Mouse (Mus musculus) frontal cortex, adult 2 months (tissue): ENCODE results near the gene Pank2. TPM values are rescaled to one million over a fixed set of nuclear protein-coding genes. Genes with fewer than 3 reads are reported as not detected.
"Not testable (repeated sequence)": the region's sequence is repeated elsewhere in the genome, so short reads cannot be mapped to it uniquely, and the experiment has no call there.

Experiments used
- DNase-seq, 2 experiments: peaks; one replicate each; pipeline ENCODE4 v3.0.0; 2022; ENCODE audit warnings: low spot score in 1 of 2; ENCODE audit errors: extremely low spot score in 1 of 2
- polyA plus RNA-seq: library from polyadenylated mRNA; depleted of rRNA; stranded (reverse); fragments of >200 nt; gene quantifications from 2 replicates; pipeline ENCODE4 v1.2.3, GENCODE M21; 2012

Gene Pank2
- polyA plus RNA-seq, 1 experiment, result 38.9 TPM

DNA sequence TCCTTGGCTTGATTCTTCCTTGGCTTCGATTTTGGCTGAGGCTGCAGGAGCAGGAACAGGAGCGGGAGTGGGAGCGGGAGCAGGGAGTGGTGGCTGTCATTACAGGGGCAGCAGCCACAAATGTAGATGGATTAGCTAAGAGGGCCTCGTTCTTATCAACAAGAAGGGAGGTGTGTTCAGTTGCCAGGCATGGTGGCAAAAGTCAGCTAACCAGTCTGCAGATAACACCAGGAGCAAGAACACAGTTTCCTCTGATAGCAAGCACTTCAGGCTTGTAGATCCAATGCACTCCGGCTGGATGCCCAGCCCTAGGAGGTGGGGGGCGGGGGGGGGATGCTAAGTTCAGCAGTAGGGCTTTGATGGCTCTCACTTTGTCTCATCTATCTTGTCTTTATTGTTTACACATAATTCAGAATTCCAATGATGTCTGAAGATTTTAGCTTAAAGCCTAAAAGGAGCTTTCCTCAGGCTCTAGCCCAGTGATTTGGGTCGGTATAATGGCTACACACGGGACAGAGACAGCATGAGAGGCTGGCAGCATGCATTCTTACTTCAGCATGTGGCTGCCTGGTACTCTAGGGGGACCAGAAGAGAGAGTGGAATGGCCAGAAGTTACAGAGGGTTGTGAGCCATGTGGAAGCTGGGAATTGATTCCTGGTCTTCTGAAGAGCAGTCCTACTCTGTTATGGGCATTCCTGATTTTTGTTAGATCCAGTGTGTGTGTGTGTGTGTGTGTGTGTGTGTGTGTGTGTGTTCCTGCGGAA lies 1.6 kb upstream of the Pank2 start:
- DNase-seq, result no peak

DNA sequence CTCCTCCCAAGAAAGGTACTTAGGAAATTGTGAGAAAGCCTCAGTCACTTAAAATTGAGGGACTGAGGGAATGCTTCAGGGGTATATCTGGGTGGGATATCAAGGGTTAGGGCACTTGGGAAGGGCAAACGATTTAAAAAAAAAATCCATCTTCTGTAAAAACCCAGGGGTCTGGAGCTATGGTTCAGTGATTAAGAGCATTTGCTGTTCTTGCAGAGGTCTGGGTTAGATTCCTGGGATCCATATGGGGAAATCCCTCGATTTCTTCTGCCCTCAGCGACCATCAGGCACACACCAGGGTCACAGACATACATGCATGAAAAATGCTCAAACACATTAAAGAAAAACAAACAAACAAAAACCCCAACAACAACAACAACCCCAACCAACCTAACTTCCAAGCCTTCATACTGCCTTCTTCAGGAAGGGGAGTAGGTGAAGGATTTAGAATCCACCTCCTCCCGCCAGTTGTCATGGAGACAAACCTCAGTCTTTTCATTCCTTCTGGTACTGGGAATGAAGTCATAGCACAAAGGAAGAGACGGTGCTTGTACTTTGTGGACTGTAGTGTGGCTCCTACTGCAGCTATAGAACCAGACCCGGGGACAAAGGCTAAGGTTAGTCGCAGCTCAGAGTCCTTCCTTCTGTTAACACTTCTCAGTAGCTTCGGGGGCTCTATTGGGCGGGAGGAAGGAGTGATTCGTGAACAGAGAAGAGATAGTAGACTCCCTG lies 648 bp upstream of the Pank2 start:
- peak; percentile 46 to 71 for DNase-seq

DNA sequence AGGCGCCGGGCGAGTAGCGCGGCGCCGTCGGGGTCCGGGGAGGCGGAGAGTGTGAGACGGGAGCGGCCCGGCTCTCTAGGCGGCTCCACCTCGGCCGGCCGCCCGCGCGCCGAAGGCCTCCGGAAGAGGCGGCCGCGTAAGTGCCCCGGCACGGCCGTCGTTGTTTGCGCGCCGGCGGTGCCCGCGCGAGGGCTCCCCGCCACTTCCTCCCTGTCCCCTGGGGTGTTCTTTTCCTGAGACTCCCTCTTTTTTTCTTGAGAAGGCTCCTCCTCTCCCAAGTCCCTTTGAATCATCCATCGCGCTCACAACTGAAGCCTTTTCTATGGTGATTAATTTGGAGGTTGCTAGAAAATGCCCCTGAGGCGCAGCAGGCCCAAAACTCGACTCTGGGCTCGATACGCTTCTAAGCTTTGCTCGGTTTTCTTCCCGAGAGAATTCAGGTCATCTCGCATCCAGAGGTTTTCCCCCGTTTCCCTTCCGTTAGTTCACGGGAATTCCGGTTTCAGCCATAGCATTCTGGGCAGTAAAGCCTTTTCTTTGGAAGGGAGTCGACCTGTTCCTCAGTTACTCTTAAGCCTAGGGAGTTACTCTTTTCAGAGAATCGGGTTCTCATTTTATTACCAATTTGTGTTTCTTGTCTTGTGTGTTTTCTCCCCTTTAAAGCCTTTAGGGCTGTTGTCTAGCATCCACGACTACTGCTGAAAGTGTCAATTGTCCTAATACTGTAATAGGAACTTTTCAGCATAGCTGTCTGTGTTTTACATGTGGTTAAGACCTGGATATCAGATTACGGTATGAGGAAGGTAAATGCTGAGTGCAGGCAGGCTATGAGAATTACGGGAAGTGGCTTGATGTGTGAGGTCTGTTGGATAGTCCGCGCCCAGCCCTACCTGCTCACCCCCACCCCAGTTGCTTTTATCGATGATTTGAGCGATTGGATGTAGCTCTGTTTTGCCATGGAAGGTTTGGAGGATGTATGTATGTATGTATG lies 680 bp downstream of the Pank2 start:
- peak in 1 of 2 experiments; percentile 50 for DNase-seq

DNA sequence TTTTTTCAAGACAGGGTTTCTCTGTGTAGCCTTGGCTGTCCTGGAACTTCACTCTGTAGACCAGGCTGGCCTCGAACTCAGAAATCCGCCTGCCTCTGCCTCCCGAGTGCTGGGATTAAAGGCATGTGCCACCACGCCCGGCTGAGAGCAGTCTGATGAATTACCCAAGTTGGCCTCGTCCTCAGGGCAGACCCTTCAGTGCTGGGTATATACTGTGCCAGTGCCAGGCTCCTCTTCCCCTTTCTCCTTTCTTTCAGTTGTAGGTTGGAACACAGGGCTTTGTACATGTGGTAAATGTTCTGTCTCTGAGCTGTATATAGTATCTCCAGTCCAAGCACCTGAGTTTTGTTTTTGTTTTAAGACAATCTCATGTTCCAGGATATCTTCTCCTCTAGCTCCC lies 1.7 kb downstream of the Pank2 start:
- DNase-seq, result no peak

DNA sequence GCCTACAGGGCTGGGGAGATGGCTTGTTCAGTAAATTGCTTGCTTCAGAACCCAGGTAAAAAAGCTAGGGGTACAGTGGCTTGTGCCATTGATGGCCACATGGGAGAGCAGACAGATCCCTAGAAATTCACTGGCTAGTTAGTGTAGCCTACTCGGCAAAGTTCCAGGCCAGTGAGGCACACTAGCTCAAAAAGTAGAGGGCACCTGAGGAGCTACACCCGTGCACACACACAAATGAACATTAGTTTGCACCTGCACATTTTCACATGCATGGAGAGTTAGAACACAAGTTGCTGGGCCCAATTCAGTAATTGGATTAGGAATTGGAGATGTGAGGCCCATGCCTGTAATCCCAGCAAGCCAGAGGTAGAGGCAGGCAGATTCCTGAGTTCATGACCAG lies 2.8 kb downstream of the Pank2 start:
- no peak for DNase-seq

DNA sequence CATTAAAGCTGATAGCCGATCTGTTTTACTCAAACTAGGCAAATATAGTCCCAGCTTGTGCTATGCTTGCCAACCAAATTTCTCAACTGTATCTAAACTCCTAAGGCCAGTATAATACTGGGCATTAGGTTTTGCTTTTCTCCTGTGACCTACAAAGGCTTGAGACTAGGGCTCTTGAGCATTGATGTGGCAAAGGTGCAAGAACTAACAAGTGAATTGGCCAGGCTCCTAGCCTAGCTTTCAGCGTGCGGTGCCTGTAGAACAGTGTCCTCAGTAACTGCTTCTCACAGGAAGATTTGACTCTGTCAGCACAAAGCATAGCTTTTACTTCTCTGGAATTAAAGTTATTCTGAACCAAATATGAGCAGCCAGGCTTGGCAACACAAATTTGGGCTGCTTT lies 13.2 kb downstream of the Pank2 start:
- DNase-seq, result no peak

DNA sequence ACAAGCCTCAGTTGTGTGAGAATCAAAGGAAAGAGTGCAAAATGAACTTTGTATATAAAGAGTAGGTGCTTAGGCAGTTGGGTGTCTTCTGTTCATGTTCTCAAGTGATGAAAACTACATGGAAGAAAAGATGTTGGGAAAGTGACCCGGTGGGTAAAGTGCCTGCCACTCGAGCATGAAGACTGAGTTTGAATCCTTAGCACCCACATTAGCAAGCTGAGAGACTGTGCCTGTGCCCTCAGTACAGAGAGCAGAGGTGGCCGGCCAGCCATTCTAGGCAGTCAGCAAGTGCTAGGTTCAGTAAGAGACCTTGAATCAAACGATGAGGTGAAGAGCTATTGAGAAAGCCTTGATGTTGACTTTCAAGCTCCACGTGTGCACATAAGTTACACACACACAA lies 14.4 kb downstream of the Pank2 start:
- no peak for DNase-seq

DNA sequence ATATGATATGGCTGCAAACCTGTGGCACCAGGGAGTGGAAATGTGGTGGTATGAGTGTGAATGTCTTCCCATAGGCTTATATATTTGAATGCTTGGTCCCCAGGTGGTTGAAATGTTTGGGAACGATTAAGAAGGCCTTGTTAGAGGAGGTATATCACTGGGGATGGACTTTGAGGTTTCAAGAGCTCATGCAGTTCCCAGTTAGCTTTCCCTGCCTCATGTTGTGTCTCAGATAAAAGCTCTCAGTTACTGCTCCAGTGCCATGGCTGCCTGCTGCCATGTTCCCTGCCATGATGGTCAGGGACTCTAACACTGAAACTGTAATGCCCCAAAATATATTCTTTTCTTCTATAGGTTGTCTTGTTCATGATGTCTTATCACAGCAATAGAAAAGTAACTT lies 19.3 kb downstream of the Pank2 start:
- DNase-seq, result no peak

DNA sequence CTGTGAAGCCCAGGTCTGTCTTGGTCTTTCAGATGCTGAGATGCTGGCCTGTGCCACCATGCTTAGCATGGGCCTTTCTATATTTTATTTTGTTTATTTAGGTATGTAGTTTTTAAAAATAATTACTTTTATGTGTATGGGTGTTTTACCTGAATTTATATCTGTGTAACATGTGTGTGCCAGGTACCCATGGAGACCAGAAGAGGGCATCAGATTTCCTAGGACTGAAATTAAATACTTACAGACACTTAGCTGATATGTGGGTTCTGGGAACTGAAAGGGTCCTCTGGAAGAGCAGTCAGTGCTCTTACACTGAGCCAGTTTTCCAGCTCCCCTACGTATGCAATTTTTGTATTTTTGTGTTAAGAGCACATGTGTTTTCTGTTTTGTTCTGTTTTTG lies 24.0 kb downstream of the Pank2 start:
- DNase-seq, result no peak

DNA sequence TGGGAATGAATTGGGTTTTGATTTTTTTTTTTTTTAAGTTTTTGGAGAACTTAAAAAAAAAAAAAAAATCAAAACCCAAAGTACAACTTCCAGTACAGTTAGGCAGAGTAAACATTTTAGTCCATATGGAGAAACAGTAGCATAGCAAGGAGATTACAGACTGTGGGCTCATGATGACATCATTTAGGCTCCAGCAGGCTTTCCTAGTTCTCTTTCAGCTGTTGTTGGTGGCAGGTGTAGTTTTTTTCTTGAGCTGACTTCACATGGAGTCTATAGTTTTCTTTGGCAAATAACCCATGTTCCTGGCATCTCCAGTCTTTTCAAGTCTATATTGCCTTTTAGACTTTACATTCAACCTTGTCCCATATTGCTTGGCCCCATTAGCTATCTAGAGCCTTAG lies 28.4 kb downstream of the Pank2 start:
- DNase-seq, result no peak

DNA sequence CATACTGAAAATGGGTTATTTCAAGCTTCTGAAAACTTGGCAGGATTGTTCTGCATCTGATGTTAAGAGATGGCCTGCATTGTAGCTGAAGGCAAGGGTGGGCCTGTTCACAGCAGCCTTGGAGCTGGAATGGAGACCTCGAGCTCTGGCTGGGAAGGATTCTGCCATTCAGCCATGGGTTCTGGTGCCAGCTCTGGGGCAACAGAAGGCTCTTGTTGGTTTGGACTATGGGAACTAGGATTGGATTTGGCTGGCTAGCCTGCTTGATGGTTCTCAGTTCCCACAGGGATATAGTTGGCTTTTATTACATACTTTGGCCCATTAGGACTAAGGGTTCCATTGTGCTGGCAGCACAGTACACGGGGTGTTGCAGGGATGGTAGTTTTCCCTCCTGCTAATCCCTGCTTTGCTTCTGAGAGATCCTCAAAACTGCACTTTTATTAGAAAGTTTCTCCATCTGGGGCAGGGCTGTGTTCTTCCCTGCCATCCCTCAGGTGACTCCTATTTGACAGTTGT lies 34.5 kb downstream of the Pank2 start:
- no peak for DNase-seq

DNA sequence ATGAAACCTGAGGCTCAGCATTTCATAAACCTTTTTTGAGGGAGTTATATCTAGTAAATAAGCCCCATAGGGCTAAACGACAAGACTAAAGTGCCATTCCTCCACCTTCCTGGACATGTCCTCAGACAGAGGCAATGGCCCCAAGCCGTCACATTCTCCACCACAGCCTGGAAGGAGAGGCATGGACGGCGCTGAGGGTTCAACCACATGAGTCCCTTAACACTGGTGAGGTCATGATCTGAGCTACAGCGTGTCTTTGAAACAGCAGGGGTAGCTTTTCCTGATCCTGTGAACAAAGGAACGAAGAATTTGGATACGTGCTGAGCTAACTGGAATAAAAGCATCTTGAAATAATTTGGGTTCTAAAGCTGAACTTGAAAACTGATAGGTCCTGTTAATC lies 36.4 kb downstream of the Pank2 start:
- not testable (repeated sequence) for DNase-seq

DNA sequence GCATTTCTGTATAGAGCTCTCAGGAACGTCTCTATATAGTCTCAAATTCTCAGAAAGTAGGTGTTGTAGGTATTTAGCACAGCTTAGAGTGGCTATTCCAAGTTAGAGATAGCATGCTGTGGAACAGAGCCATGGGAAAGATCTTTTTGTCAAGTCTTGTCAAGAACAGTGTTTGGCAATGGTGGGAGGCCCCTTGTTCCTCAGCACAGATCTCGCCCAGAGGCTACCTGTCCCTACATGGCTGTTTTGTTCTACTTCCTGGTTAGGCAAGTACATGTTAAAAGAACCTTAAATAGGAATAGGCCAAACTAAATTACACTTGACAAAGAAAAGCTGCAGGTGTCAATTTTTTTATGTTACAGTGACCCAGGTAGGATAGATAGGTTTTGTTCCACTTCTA lies 38.2 kb downstream of the Pank2 start:
- DNase-seq, result no peak

DNA sequence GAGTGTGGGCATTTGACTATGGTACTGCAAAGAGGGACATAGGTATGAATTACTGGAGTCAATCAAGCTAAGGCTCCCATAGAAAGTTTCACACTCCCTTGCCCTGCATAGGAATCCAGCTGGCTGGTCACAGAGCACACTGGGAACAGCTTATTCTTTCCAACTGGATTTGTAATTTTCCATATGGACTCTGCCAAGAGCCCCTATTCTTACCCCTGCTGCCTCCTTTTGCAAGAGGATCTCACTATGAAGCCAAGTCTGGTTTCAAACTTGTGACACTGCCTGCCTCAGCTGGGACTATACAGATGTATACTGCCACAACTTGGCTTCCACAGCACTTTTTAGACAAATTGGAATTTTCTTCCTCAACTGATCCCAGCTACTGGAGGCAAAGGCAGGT lies 39.3 kb downstream of the Pank2 start:
- no peak for DNase-seq

DNA sequence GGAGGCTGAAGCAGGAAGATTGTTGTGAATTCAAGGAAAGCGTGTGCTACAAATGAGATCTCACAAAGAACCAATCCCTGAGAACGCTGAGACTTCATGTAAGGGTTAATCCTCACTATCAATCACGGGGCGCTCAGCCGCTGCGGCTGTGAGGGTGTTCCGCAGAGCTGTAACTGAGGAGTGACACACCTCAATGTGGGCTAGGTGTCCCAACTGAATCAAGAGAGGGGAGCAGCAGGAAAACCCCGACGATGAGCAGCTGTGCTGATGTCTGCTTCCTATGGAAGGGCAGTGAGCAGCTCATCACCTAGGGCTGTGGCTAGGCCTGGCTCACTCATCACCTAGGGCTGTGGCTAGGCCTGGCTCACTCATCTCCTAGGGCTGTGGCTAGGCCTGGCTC lies 42.2 kb downstream of the Pank2 start:
- no peak for DNase-seq

DNA sequence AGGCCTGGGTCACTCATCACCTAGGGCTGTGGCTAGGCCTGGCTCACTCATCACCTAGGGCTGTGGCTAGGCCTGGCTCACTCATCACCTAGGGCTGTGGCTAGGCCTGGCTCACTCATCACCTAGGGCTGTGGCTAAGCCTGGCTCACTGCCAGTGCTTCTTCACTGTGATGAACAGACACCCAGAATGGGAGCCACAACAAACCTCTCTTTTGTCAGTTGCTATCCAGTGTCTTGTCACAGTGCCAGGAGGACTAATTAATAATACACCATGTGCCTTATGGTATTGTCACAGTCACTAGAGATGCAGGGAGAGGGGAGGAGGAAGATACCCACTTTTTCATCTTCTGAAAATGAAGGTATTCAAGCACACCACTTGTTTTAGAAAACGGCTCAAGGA lies 42.9 kb downstream of the Pank2 start:
- not testable (repeated sequence) for DNase-seq

DNA sequence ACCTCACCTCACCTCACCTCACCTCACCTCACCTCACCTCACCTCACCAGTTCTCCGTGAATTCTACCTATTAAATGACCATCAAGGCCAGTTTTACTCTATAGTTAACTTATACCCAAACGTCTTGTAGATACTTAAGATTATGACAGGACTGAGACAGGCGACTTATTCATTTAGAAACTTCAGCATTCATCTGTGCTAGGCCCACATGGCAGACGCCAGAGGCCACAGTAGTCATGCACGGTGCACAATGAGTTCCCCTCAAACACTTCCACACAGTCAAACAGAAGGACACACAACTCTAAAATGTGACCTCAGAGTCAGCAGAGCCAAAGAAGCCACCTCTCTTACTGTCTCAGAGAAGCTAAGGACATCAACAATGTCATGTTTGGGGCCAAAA lies 45.1 kb downstream of the Pank2 start:
- no peak for DNase-seq

DNA sequence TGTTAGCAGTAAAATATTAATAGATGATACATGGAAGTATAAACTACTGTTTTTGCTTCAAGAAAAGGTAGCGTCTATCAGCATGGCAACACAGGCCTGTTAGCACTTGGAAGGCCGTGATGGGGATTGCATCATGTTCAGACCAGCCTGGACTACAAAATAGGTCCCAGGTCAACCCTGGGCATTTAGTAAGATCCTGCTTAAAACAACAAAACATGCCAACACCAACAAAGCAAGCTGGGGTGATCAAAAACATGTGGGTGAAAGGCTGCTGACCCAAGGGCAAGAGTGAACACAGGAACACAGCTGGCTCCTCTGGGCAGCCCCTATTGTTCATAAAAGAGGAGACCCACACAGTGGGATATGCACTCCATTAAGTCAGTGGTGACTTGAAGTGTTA lies 45.5 kb downstream of the Pank2 start:
- no peak for DNase-seq

DNA sequence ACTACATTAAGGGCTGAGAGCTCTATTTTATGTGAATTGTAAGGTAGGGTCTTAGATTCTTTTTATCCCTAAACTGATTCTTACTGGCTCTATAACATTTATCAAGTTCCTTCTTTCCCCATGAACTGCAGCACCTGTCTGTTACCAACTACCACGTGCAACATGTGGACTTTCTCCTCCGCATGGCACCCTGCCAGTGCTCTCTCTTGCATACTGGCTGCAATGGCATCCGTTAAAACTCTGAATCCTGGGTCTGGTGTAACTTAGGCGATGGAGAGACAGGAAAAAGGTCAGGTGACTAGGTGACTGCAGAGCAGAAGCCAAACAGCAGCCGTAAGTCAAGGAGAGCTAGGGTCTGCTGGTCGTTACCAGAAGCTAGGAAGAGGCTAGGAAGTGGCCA lies 47.0 kb downstream of the Pank2 start:
- no peak for DNase-seq

DNA sequence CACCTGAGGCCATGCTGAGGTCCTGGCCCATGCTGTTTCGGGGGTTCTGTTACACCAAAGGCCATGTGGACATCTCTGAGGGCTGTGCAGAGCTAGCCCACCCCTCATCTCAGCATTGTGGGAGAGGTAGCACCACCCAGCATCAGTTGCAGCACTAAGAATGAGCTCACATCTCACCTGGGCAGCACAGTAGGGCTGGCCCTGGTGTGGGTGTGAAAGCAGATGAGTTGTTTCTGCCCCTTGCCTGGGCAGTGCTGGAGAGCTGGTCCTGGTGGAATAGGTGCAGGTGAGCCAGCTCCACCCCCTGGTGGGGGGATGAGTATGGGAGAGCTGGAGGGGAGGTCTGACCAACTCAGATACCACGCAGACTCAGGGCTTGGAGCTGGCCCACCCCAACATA lies 53.9 kb downstream of the Pank2 start:
- no peak for DNase-seq

DNA sequence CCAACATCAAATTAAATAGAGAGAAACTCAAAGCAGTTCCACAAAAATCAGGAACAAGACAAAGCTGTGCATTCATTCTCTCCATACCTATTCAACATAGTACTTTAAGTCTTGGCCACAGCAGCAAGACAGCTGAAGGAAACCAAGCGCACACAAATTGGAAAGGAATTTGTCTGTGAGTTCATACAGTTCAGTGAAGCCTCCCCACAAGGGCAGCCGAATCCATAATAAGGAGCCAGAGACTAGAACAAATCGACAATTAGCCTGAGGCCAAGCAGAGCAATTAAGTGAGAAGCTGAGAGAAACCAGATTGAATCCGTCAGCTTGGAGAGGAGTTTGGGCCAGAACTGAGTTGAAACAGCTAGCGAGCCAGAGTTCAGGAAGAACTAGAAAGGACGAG lies 57.1 kb downstream of the Pank2 start:
- no peak for DNase-seq
